Mouse (Mus musculus) spleen, adult 12 weeks (tissue): ENCODE data around the gene Ccl28.
"Not testable (repeated sequence)": the region's sequence is repeated elsewhere in the genome, so short reads cannot be mapped to it uniquely, and the experiment has no call there.

ENCODE experiments used
- DNase-seq: peaks from one replicate; pipeline ENCODE4 v3.0.0; 2022; ENCODE audit warnings: low spot score

Ccl28 gene

GRCm38 (mm10) chr13:119648891-119649698 lies 25.5 kb downstream of the Ccl28 start:
- DNase-seq, result no peak

GRCm38 (mm10) chr13:119649699-119650046 lies 26.1 kb downstream of the Ccl28 start:
- DNase-seq, result no peak

GRCm38 (mm10) chr13:119654734-119655133 lies 31.1 kb downstream of the Ccl28 start:
- DNase-seq, result no peak

GRCm38 (mm10) chr13:119656246-119656645 lies 32.6 kb downstream of the Ccl28 start:
- DNase-seq, result no peak

GRCm38 (mm10) chr13:119656846-119657416 lies 33.3 kb downstream of the Ccl28 start:
- DNase-seq, result no peak

GRCm38 (mm10) chr13:119661420-119661819 lies 37.8 kb downstream of the Ccl28 start:
- not testable (repeated sequence) for DNase-seq

GRCm38 (mm10) chr13:119678794-119679193 lies 55.2 kb downstream of the Ccl28 start:
- no peak for DNase-seq

- no peak for DNase-seq
Observed at GRCm38 (mm10) chr13:119679721-119680120, 56.1 kb downstream of the Ccl28 start.

- DNase-seq, result no peak
Observed at GRCm38 (mm10) chr13:119681161-119681560, 57.5 kb downstream of the Ccl28 start.

GRCm38 (mm10) chr13:119684416-119685177 lies 61.0 kb downstream of the Ccl28 start:
- DNase-seq, result no peak

GRCm38 (mm10) chr13:119689709-119690038 lies 66.1 kb downstream of the Ccl28 start:
- DNase-seq, result no peak

- DNase-seq, result peak; percentile 91
Observed at GRCm38 (mm10) chr13:119690039-119690728, 66.6 kb downstream of the Ccl28 start, which contains the start of gene Hmgcs1. Gene Hmgcs1 (plus strand): TSS chr13:119690379.

- no peak for DNase-seq
Observed at GRCm38 (mm10) chr13:119690876-119691620, 67.4 kb downstream of the Ccl28 start.

GRCm38 (mm10) chr13:119691958-119692357 lies 68.3 kb downstream of the Ccl28 start:
- DNase-seq, result not testable (repeated sequence)

GRCm38 (mm10) chr13:119695676-119696075 lies 72.1 kb downstream of the Ccl28 start:
- DNase-seq, result no peak

GRCm38 (mm10) chr13:119696496-119696895 lies 72.9 kb downstream of the Ccl28 start:
- no peak for DNase-seq

- no peak for DNase-seq
Observed at GRCm38 (mm10) chr13:119698436-119698835, 74.8 kb downstream of the Ccl28 start.
